Mouse (Mus musculus): ENCODE results near the gene Ror1. TPM values are rescaled to one million over a fixed set of nuclear protein-coding genes. Genes with fewer than 3 reads are reported as not detected.

The Ror1 gene
- polyA plus RNA-seq, 1 experiment from 2014 or later: 0.47 TPM

DNA sequence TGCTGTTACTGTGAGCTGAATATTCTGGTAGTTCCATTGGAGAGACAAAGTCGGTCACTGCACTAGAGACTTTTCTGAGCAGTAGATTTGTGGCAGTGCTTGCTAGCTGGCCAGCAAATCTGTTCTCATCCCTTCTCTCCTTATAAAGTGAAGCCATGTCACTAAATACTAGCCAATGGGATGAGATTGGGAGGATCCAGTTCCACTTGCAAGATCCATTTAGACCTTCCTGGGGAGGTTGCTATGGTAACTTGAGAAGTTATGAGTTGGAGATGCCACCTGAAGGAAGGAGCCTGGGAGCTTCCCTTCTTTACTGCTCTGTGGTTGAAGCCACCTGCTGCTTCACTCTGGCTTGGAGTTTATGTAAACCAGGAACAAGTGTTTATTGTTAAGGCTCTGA lies 8.7 kb downstream of the Ror1 start:
- WGBS: 82% methylated on average over 1 of the region's 1 CpGs

DNA sequence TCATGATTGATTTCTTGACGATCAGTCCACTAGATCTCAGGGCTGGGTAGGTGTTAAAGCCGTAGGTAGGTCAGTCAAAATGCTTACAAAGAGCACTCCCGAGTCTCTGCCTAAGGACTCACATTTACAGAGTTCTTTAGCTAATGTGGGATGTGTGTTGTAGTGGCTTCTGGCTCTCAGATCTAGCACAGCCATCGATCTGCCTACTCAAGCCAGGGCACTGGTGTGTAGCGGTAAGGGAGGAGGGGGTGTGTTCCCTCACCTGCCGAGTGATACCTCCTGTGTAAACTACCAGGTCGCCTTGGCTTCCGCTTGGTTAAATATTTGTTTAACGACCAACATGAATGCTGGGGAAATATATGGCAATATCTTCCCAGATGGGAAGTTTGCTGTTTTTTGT lies 12.0 kb downstream of the Ror1 start:
- no peaks in the 10 kb centered on the region for H3K36me3 ChIP-seq (ENCODE audit: control insufficient read depth, insufficient read depth, low read length)
- H3K9me3 ChIP-seq (ENCODE audit: control insufficient read depth, low read length): no peaks in the 10 kb centered on the region
- no peak overlapping the region for H3K27ac ChIP-seq (ENCODE audit: low read depth, low read length)
- no peak overlapping the region for H3K4me3 ChIP-seq (ENCODE audit: low read depth, low read length)
- 91% methylated on average over 9 of the region's 9 CpGs for WGBS
- H3K4me2 ChIP-seq (ENCODE audit: low read depth, low read length): no peak overlapping the region
- H3K9ac ChIP-seq (replicated peaks; ENCODE audit: low read depth, low read length): no peak overlapping the region
- ATAC-seq (ENCODE audit: low read depth): no peak
- H3K27me3 ChIP-seq (ENCODE audit: control insufficient read depth, insufficient read depth, low read length): no peaks in the 10 kb centered on the region
- H3K4me1 ChIP-seq (ENCODE audit: control insufficient read depth, insufficient read depth, low read length): no peaks in the 10 kb centered on the region

More for the DNA sequence above, 8.7 kb downstream of the Ror1 start:
- no peak for ATAC-seq (ENCODE audit: low read depth)
- Histone ChIP-seq H3K36me3 (ENCODE audit: control insufficient read depth, insufficient read depth, low read length) (no peaks in the 10 kb centered on the region), H3K4me1 (ENCODE audit: control insufficient read depth, insufficient read depth, low read length) (no peaks in the 10 kb centered on the region), H3K4me3 (ENCODE audit: low read depth, low read length) (no peak overlapping the region), H3K9me3 (ENCODE audit: control insufficient read depth, low read length) (no peaks in the 10 kb centered on the region), H3K4me2 (ENCODE audit: low read depth, low read length) (no peak overlapping the region), H3K9ac (replicated peaks; ENCODE audit: low read depth, low read length) (no peak overlapping the region), H3K27ac (ENCODE audit: low read depth, low read length) (no peak overlapping the region), H3K27me3 (ENCODE audit: control insufficient read depth, insufficient read depth, low read length) (no peaks in the 10 kb centered on the region)

DNA sequence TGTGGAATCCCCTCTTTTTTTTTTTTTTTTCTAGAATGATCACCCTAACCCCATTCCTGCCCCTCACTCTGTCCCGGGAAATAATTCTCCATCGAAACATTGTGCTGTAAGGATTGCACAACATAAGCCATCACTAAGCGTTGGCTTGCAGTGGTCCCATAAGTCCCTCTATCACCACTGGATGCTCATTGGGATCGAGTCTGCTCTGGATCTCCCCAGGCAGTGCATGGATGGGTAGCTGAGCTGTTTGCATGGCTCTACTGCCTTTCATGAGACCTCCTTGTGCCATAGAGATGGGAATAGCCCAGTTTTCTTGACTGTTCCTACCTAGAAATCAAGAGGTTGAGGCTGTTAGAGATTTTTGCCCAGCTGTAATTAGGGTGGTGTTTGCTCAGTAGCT lies 13.0 kb downstream of the Ror1 start:
- no peaks in the 10 kb centered on the region for H3K27me3 ChIP-seq (ENCODE audit: control insufficient read depth, insufficient read depth, low read length)
- no peak overlapping the region for H3K4me2 ChIP-seq (ENCODE audit: low read depth, low read length)
- no peak overlapping the region for H3K9ac ChIP-seq (replicated peaks; ENCODE audit: low read depth, low read length)
- H3K4me1 ChIP-seq (ENCODE audit: control insufficient read depth, insufficient read depth, low read length): no peaks in the 10 kb centered on the region
- no peak overlapping the region for H3K27ac ChIP-seq (ENCODE audit: low read depth, low read length)
- 93% methylated on average over 4 of the region's 4 CpGs for WGBS
- H3K4me3 ChIP-seq (ENCODE audit: low read depth, low read length): no peak overlapping the region
- no peaks in the 10 kb centered on the region for H3K9me3 ChIP-seq (ENCODE audit: control insufficient read depth, low read length)
- no peaks in the 10 kb centered on the region for H3K36me3 ChIP-seq (ENCODE audit: control insufficient read depth, insufficient read depth, low read length)
- ATAC-seq (ENCODE audit: low read depth): no peak

DNA sequence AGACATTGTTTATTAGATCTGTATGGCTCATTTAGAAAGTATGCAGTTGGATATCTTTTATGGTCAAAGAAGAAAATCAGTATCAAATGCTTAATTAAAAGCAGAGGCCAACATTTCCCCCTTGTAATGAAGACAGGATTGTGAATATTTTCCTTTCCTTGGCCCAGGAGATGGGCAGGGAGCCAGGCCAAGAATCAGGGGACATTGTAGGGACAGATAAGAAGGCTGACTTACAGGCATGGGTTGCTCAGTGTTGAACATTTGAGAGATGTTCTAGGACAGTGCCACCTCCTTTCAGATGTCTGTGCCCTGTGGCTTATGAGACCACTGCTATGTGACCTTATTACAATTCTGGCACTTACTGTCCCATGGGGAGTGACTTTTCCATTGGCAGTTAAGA lies 18.6 kb downstream of the Ror1 start:
- Histone ChIP-seq H3K9ac (replicated peaks; ENCODE audit: low read depth, low read length) (no peak overlapping the region), H3K4me1 (ENCODE audit: control insufficient read depth, insufficient read depth, low read length) (no peaks in the 10 kb centered on the region), H3K36me3 (ENCODE audit: control insufficient read depth, insufficient read depth, low read length) (no peaks in the 10 kb centered on the region), H3K4me3 (ENCODE audit: low read depth, low read length) (no peak overlapping the region), H3K9me3 (ENCODE audit: control insufficient read depth, low read length) (no peaks in the 10 kb centered on the region), H3K4me2 (ENCODE audit: low read depth, low read length) (no peak overlapping the region), H3K27me3 (ENCODE audit: control insufficient read depth, insufficient read depth, low read length) (no peaks in the 10 kb centered on the region), H3K27ac (ENCODE audit: low read depth, low read length) (no peak overlapping the region)
- ATAC-seq (ENCODE audit: low read depth): no peak

DNA sequence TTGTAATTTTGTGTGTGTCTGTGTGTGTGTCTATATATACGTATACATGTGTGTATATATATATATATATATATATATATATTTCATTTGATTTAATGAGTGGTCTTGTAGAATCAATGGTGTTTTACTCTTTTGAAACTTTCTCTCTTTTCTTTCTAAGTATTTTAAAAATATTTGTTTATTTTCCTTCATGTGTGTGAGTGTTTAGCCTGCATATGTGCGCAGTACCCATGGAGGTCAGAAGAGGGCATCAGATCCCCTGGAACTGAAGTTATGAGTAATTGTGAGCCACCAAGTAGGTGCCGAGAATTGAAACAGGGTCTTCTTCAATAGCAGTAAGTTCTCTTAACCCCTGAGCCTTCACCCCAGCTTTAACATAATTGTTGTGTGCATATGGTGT lies 20.8 kb downstream of the Ror1 start:
- H3K4me2 ChIP-seq (ENCODE audit: low read depth, low read length): no peak overlapping the region
- H3K36me3 ChIP-seq (ENCODE audit: control insufficient read depth, insufficient read depth, low read length): no peaks in the 10 kb centered on the region
- H3K27me3 ChIP-seq (ENCODE audit: control insufficient read depth, insufficient read depth, low read length): no peaks in the 10 kb centered on the region
- H3K27ac ChIP-seq (ENCODE audit: low read depth, low read length): no peak overlapping the region
- H3K4me3 ChIP-seq (ENCODE audit: low read depth, low read length): no peak overlapping the region
- no peak overlapping the region for H3K9ac ChIP-seq (replicated peaks; ENCODE audit: low read depth, low read length)
- no peak for ATAC-seq (ENCODE audit: low read depth)
- no peaks in the 10 kb centered on the region for H3K9me3 ChIP-seq (ENCODE audit: control insufficient read depth, low read length)
- WGBS: 92% methylated on average over 3 of the region's 3 CpGs
- H3K4me1 ChIP-seq (ENCODE audit: control insufficient read depth, insufficient read depth, low read length): no peaks in the 10 kb centered on the region

DNA sequence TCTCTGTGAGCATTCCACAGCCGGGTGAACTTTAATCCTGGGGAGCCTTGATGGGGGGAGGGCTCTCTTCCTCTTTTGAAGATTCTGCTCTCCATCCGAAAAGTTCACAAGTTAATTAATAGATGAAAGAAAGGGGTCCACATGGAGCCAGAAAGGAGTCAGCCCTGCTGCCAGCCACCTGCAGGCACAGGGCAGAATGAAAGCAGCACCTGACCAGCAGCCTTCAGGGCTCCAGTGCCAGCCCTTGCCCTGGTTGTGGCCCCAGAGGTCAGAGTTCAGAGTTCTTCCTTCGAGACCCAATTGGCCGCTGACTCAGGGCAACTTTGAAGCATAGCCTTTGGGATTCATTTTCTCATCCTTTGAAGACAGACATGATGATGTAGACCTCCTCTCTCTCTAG lies 23.1 kb downstream of the Ror1 start:
- no peak for ATAC-seq (ENCODE audit: low read depth)
- H3K9me3 ChIP-seq (ENCODE audit: control insufficient read depth, low read length): no peaks in the 10 kb centered on the region
- no peak overlapping the region for H3K4me2 ChIP-seq (ENCODE audit: low read depth, low read length)
- H3K36me3 ChIP-seq (ENCODE audit: control insufficient read depth, insufficient read depth, low read length): no peaks in the 10 kb centered on the region
- H3K27ac ChIP-seq (ENCODE audit: low read depth, low read length): no peak overlapping the region
- H3K27me3 ChIP-seq (ENCODE audit: control insufficient read depth, insufficient read depth, low read length): no peaks in the 10 kb centered on the region
- H3K4me3 ChIP-seq (ENCODE audit: low read depth, low read length): no peak overlapping the region
- WGBS: 56% methylated on average over 4 of the region's 4 CpGs
- H3K9ac ChIP-seq (replicated peaks; ENCODE audit: low read depth, low read length): no peak overlapping the region
- H3K4me1 ChIP-seq (ENCODE audit: control insufficient read depth, insufficient read depth, low read length): no peaks in the 10 kb centered on the region

DNA sequence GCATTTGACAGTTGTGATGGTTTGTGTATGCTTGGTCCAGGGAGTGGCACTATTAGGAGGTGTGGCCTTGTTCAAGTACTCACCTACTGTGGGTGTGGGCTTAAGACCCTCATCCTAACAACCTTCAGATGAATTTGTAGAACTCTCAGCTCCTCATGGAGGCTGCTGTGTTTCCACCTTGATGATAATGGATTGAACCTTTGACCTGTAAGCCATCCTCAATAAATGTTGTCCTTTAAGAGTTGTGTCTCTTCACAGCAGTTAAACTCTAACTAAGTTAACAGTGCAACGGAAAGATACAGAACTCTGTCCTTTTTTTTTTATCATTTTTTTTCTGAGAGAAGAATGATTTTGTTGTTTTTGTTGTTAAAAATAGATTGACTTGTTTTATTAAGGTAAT lies 23.8 kb downstream of the Ror1 start:
- no peak overlapping the region for H3K4me2 ChIP-seq (ENCODE audit: low read depth, low read length)
- no peaks in the 10 kb centered on the region for H3K4me1 ChIP-seq (ENCODE audit: control insufficient read depth, insufficient read depth, low read length)
- no peaks in the 10 kb centered on the region for H3K9me3 ChIP-seq (ENCODE audit: control insufficient read depth, low read length)
- ATAC-seq (ENCODE audit: low read depth): no peak
- H3K27me3 ChIP-seq (ENCODE audit: control insufficient read depth, insufficient read depth, low read length): no peaks in the 10 kb centered on the region
- H3K36me3 ChIP-seq (ENCODE audit: control insufficient read depth, insufficient read depth, low read length): no peaks in the 10 kb centered on the region
- 92% methylated on average over 1 of the region's 1 CpGs for WGBS
- no peak overlapping the region for H3K9ac ChIP-seq (replicated peaks; ENCODE audit: low read depth, low read length)
- H3K4me3 ChIP-seq (ENCODE audit: low read depth, low read length): no peak overlapping the region
- H3K27ac ChIP-seq (ENCODE audit: low read depth, low read length): no peak overlapping the region

DNA sequence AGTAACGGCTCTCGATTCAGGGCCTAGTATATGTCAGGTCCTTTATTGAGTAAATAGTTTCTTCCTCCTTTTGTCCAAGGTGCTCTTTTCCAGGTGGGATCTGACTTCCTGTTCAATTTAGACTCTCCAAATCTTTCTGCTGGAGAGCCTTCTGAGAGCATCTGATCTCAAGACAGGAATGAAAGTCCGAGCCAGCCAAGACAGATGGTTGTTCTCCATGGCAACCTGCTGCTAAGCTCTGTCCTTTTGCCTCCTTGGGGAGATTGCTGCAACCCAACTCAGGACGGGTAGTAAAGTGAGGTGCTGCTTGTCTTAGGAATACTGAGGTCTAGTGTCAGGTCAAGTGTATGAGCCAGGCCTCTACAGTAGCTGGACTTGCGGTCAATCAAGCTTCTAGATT lies 25.0 kb downstream of the Ror1 start:
- Histone ChIP-seq H3K27ac (ENCODE audit: low read depth, low read length) (no peak overlapping the region), H3K4me3 (ENCODE audit: low read depth, low read length) (no peak overlapping the region), H3K4me2 (ENCODE audit: low read depth, low read length) (no peak overlapping the region), H3K36me3 (ENCODE audit: control insufficient read depth, insufficient read depth, low read length) (no peaks in the 10 kb centered on the region), H3K9me3 (ENCODE audit: control insufficient read depth, low read length) (no peaks in the 10 kb centered on the region), H3K4me1 (ENCODE audit: control insufficient read depth, insufficient read depth, low read length) (no peaks in the 10 kb centered on the region), H3K9ac (replicated peaks; ENCODE audit: low read depth, low read length) (no peak overlapping the region), H3K27me3 (ENCODE audit: control insufficient read depth, insufficient read depth, low read length) (no peaks in the 10 kb centered on the region)
- ATAC-seq (ENCODE audit: low read depth): no peak
- 86% methylated on average over 5 of the region's 5 CpGs for WGBS

DNA sequence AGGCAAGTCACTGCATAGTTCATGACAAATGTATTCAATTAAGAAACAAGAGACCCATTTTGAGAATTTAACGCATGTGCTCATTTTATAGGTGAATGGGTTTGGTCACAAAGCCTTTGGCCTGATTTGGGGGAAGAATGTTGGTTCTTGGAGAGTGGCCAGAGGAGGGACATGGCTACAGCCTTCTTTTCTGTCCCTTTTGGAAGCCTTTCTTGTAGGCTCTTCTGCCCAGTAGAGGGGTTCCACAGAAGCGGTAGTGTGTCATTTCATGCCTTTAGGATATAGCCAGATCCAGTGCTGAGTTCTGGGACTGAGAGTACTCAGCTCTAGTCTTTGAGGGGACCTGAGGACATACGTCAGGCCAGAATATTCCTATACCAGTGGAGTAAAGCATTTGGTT lies 26.8 kb downstream of the Ror1 start:
- Histone ChIP-seq H3K27me3 (ENCODE audit: control insufficient read depth, insufficient read depth, low read length) (no peaks in the 10 kb centered on the region), H3K4me1 (ENCODE audit: control insufficient read depth, insufficient read depth, low read length) (no peaks in the 10 kb centered on the region), H3K36me3 (ENCODE audit: control insufficient read depth, insufficient read depth, low read length) (no peaks in the 10 kb centered on the region), H3K9ac (replicated peaks; ENCODE audit: low read depth, low read length) (no peak overlapping the region), H3K4me3 (ENCODE audit: low read depth, low read length) (no peak overlapping the region), H3K9me3 (ENCODE audit: control insufficient read depth, low read length) (no peaks in the 10 kb centered on the region), H3K27ac (ENCODE audit: low read depth, low read length) (no peak overlapping the region), H3K4me2 (ENCODE audit: low read depth, low read length) (no peak overlapping the region)
- 88% methylated on average over 3 of the region's 3 CpGs for WGBS
- no peak for ATAC-seq (ENCODE audit: low read depth)

DNA sequence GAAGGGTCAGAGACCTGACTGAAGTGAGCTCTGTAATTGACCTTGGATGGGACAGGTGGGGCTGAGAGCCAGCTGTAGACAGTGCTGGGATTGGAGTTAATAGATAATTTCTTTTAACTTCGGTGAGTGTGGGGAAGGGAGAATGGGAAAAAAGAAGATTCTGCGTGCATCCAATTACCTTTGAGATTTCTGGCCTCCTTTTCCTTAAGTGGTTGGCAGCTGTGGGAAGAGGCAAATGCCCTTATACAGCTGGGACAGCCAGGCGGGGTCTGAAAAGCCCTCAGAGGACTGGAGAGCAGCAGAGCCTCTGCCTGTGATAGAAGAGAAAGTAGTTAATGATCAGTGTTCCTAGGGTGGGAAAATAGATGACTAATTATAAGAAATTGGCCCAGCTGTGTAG lies 27.9 kb downstream of the Ror1 start:
- Histone ChIP-seq H3K4me2 (ENCODE audit: low read depth, low read length) (no peak overlapping the region), H3K4me1 (ENCODE audit: control insufficient read depth, insufficient read depth, low read length) (no peaks in the 10 kb centered on the region), H3K9me3 (ENCODE audit: control insufficient read depth, low read length) (no peaks in the 10 kb centered on the region), H3K36me3 (ENCODE audit: control insufficient read depth, insufficient read depth, low read length) (no peaks in the 10 kb centered on the region), H3K27me3 (ENCODE audit: control insufficient read depth, insufficient read depth, low read length) (no peaks in the 10 kb centered on the region), H3K4me3 (ENCODE audit: low read depth, low read length) (no peak overlapping the region), H3K27ac (ENCODE audit: low read depth, low read length) (no peak overlapping the region), H3K9ac (replicated peaks; ENCODE audit: low read depth, low read length) (no peak overlapping the region)
- 82% methylated on average over 3 of the region's 3 CpGs for WGBS
- no peak for ATAC-seq (ENCODE audit: low read depth)
